Mouse (Mus musculus) hindbrain, embryonic 13.5 days (tissue): ENCODE measurements around the gene Kctd7. TPM values are rescaled to one million over a fixed set of nuclear protein-coding genes. Genes with fewer than 3 reads are reported as not detected.
A peak's percentile ranks its signal among the peaks of the same experiment; 100 is the strongest.

Experiments
- ATAC-seq: fragments of 200-750 bp; cut with Nextera tagmentation; 2 replicates; pipeline ENCODE4 v1.8.0; 2017; ENCODE audit warnings: moderate TSS enrichment; ENCODE audit not compliant: low FRiP score
- H3K27ac ChIP-seq: fragments of 300-500 bp; sonication (generic); 2 replicates; pipeline ENCODE4 v1.5.1; 2015; ENCODE audit warnings: inconsistent platforms, mild to moderate bottlenecking, moderate library complexity
- H3K27me3 ChIP-seq: fragments of 300-500 bp; sonication (generic); 2 replicates; pipeline ENCODE4 v1.6.1; 2015; ENCODE audit warnings: mild to moderate bottlenecking, inconsistent platforms
- H3K36me3 ChIP-seq: fragments of 300-500 bp; sonication (generic); 2 replicates; pipeline ENCODE4 v1.6.1; 2015; ENCODE audit warnings: mild to moderate bottlenecking, inconsistent platforms
- H3K4me1 ChIP-seq: fragments of 300-500 bp; sonication (generic); replicated peaks from 2 replicates; pipeline ENCODE4 v1.6.1; 2015; ENCODE audit warnings: inconsistent platforms
- H3K4me2 ChIP-seq: fragments of 300-500 bp; sonication (generic); 2 replicates; pipeline ENCODE4 v1.6.1; 2015; ENCODE audit warnings: inconsistent platforms, mild to moderate bottlenecking, moderate library complexity
- H3K4me3 ChIP-seq: fragments of 300-500 bp; sonication (generic); 2 replicates; pipeline ENCODE4 v1.5.1; 2015; ENCODE audit warnings: mild to moderate bottlenecking, inconsistent platforms
- H3K9ac ChIP-seq: fragments of 300-500 bp; sonication (generic); 2 replicates; pipeline ENCODE4 v1.6.1; 2015; ENCODE audit warnings: mild to moderate bottlenecking, inconsistent platforms
- H3K9me3 ChIP-seq: fragments of 300-500 bp; sonication (generic); 2 replicates; pipeline ENCODE4 v1.6.1; 2016; ENCODE audit warnings: inconsistent platforms
- WGBS: fragments of 180-500 bp; shearing (Covaris S2); methylation state at CpG from one replicate; pipeline ENCODE4 v1.1.7; 2015; 5-methylcytosine and 5-hydroxymethylcytosine counted together
- polyA plus RNA-seq: library from polyadenylated mRNA; unstranded; fragments of >200 nt; fragmentation: Nextera tagmentation; extraction: Ambion mirVana; gene quantifications from 2 replicates; pipeline ENCODE4 v1.2.1, GENCODE M21; 2015

The Kctd7 gene
- 13.2 and 13.7 TPM in 2 replicates for polyA plus RNA-seq

- Histone ChIP-seq H3K4me3 (peak within 1 kb of the TSS; percentile 67), H3K27ac (peak within 1 kb of the TSS; percentile 90), H3K9me3 (no peaks in the 10 kb centered on the region), H3K9ac (peak within 1 kb of the TSS; percentile 84), H3K36me3 (peaks cover 17% of the 10 kb centered on the region), H3K27me3 (no peaks in the 10 kb centered on the region), H3K4me1 (peaks cover 31% of the 10 kb centered on the region), H3K4me2 (peak within 1 kb of the TSS; percentile 79)
- under 1% methylated on average over 66 of the region's 66 CpGs for WGBS
- peak; percentile 97 for ATAC-seq
Measured at GRCm38 (mm10) chr5:130144334-130145312, at the start of gene Kctd7. Gene Kctd7, plus strand, starts transcription at chr5:130144861.

- Histone ChIP-seq H3K4me3 (no peak overlapping the region), H3K27me3 (no peaks in the 10 kb centered on the region), H3K27ac (no peak overlapping the region), H3K4me2 (no peak overlapping the region), H3K9me3 (no peaks in the 10 kb centered on the region), H3K4me1 (no peaks in the 10 kb centered on the region), H3K36me3 (peaks cover 3% of the 10 kb centered on the region), H3K9ac (no peak overlapping the region)
- WGBS, result 50% methylated on average over 12 of the region's 12 CpGs
- no peak for ATAC-seq
Measured at GRCm38 (mm10) chr5:130096754-130097153, 47.9 kb upstream of the Kctd7 start.

GRCm38 (mm10) chr5:130097837-130098236 is 46.8 kb upstream of the Kctd7 start:
- Histone ChIP-seq H3K9ac (peak overlapping the region; percentile 24; the same call in 1 of the 2 replicates), H3K9me3 (no peaks in the 10 kb centered on the region), H3K27me3 (no peaks in the 10 kb centered on the region), H3K4me2 (no peak overlapping the region), H3K27ac (no peak overlapping the region), H3K36me3 (peaks cover 14% of the 10 kb centered on the region), H3K4me3 (no peak overlapping the region), H3K4me1 (no peaks in the 10 kb centered on the region)
- ATAC-seq, result no peak
- 85% methylated on average over 2 of the region's 2 CpGs for WGBS

GRCm38 (mm10) chr5:130101724-130102123 is 42.9 kb upstream of the Kctd7 start:
- Histone ChIP-seq H3K27me3 (no peaks in the 10 kb centered on the region), H3K9me3 (no peaks in the 10 kb centered on the region), H3K9ac (no peak overlapping the region), H3K4me2 (no peak overlapping the region), H3K36me3 (peaks cover 28% of the 10 kb centered on the region), H3K4me3 (no peak overlapping the region), H3K27ac (no peak overlapping the region), H3K4me1 (no peaks in the 10 kb centered on the region)
- no peak for ATAC-seq
- WGBS, result 96% methylated on average over 17 of the region's 17 CpGs

- Histone ChIP-seq H3K9ac (no peak overlapping the region), H3K4me2 (no peak overlapping the region), H3K9me3 (no peaks in the 10 kb centered on the region), H3K4me3 (no peak overlapping the region), H3K4me1 (no peaks in the 10 kb centered on the region), H3K36me3 (peaks cover 34% of the 10 kb centered on the region), H3K27ac (no peak overlapping the region), H3K27me3 (no peaks in the 10 kb centered on the region)
- WGBS, result 97% methylated on average over 3 of the region's 3 CpGs
- no peak for ATAC-seq
Measured at GRCm38 (mm10) chr5:130109348-130109747, 35.3 kb upstream of the Kctd7 start.

GRCm38 (mm10) chr5:130110632-130111464 is 33.8 kb upstream of the Kctd7 start:
- Histone ChIP-seq H3K27me3 (no peaks in the 10 kb centered on the region), H3K9me3 (no peaks in the 10 kb centered on the region), H3K4me2 (no peak overlapping the region), H3K4me1 (no peaks in the 10 kb centered on the region), H3K27ac (no peak overlapping the region), H3K36me3 (peaks cover 31% of the 10 kb centered on the region), H3K4me3 (no peak overlapping the region), H3K9ac (no peak overlapping the region)
- WGBS, result 83% methylated on average over 12 of the region's 12 CpGs
- ATAC-seq, result no peak

GRCm38 (mm10) chr5:130112653-130113052 is 32.0 kb upstream of the Kctd7 start:
- Histone ChIP-seq H3K27ac (no peak overlapping the region), H3K27me3 (no peaks in the 10 kb centered on the region), H3K36me3 (peaks cover 42% of the 10 kb centered on the region), H3K9me3 (no peaks in the 10 kb centered on the region), H3K4me3 (no peak overlapping the region), H3K4me2 (no peak overlapping the region), H3K4me1 (no peaks in the 10 kb centered on the region), H3K9ac (no peak overlapping the region)
- no peak for ATAC-seq

- Histone ChIP-seq H3K9me3 (no peaks in the 10 kb centered on the region), H3K27ac (no peak overlapping the region), H3K27me3 (no peaks in the 10 kb centered on the region), H3K4me2 (no peak overlapping the region), H3K9ac (no peak overlapping the region), H3K4me1 (peaks cover 4% of the 10 kb centered on the region; the same call in 1 of the 2 replicates), H3K4me3 (no peak overlapping the region), H3K36me3 (peaks cover 20% of the 10 kb centered on the region)
- WGBS, result 91% methylated on average over 12 of the region's 12 CpGs
- ATAC-seq, result no peak
Measured at GRCm38 (mm10) chr5:130116116-130116515, 28.5 kb upstream of the Kctd7 start.

- H3K4me1 ChIP-seq, result peaks cover 4% of the 10 kb centered on the region; the same call in 1 of the 2 replicates
- no peak overlapping the region for H3K9ac ChIP-seq
- no peaks in the 10 kb centered on the region for H3K9me3 ChIP-seq
- no peak for ATAC-seq
- 89% methylated on average over 7 of the region's 7 CpGs for WGBS
- no peak overlapping the region for H3K27ac ChIP-seq
- H3K27me3 ChIP-seq, result no peaks in the 10 kb centered on the region
- no peak overlapping the region for H3K4me2 ChIP-seq
- H3K36me3 ChIP-seq, result peaks cover 20% of the 10 kb centered on the region
- no peak overlapping the region for H3K4me3 ChIP-seq
Measured at GRCm38 (mm10) chr5:130116857-130117256, 27.8 kb upstream of the Kctd7 start.

GRCm38 (mm10) chr5:130117932-130118331 is 26.7 kb upstream of the Kctd7 start:
- no peak for ATAC-seq
- WGBS, result 79% methylated on average over 6 of the region's 6 CpGs
- peaks cover 4% of the 10 kb centered on the region; the same call in 1 of the 2 replicates for H3K4me1 ChIP-seq
- no peaks in the 10 kb centered on the region for H3K9me3 ChIP-seq
- H3K36me3 ChIP-seq, result peaks cover 20% of the 10 kb centered on the region
- H3K27ac ChIP-seq, result peak overlapping the region; percentile 6; the same call in 1 of the 2 replicates
- H3K27me3 ChIP-seq, result no peaks in the 10 kb centered on the region
- no peak overlapping the region for H3K4me2 ChIP-seq
- H3K9ac ChIP-seq, result no peak overlapping the region
- no peak overlapping the region for H3K4me3 ChIP-seq

GRCm38 (mm10) chr5:130119236-130119635 is 25.4 kb upstream of the Kctd7 start:
- 92% methylated on average over 3 of the region's 3 CpGs for WGBS
- Histone ChIP-seq H3K36me3 (peaks cover 20% of the 10 kb centered on the region), H3K4me1 (peaks cover 4% of the 10 kb centered on the region; the same call in 1 of the 2 replicates), H3K9me3 (no peaks in the 10 kb centered on the region), H3K27me3 (no peaks in the 10 kb centered on the region), H3K27ac (0 out of 2 replicates have a peak overlapping the region, but pooled peaks have one; percentile 20), H3K9ac (no peak overlapping the region), H3K4me3 (no peak overlapping the region), H3K4me2 (no peak overlapping the region)
- ATAC-seq, result no peak
